Mouse (Mus musculus) embryo, embryonic 10 days (tissue): ENCODE measurements around the gene Ocm.
A peak's percentile ranks its signal among the peaks of the same experiment; 100 is the strongest.
"Not testable (repeated sequence)": the region's sequence is repeated elsewhere in the genome, so short reads cannot be mapped to it uniquely, and the experiment has no call there.

Source experiments
- DNase-seq: peaks from one replicate; pipeline ENCODE4 v3.0.0-alpha.2; 2015; ENCODE audit warnings: low spot score

Gene Ocm

DNA sequence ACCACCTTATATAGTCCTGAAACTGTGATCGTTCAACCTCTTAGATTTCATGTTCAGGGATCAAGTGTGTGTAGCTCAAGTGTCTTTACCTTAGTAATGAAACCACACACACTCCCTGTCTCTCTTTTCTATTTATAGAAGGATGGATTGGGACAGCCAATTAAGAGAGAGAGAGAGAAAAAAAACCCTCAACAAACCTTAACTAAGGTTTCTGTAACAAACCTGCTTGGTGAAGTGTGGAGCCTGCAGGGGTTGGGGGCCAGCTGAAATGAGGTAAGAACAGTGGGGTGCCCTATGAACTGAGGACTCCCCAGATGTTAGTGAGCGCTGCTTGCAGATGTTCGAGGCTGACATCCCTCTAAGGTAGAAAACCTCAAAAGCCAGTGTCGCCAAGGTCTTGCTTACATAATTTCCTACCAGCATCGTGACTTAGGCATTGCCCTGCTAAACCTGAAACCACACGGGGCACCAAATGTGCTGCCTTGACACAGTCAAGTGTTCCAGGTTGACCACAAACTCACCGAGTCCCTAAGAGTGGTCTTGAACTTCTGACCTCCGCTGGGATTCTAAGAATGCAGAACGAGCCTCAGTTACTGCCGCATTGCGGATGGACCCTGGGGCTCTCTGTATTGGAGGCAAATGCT is at the start of gene Ocm:
Ocm (minus strand) TSS at position 51 of the 644 bp plus-strand sequence.
- no peak for DNase-seq

DNA sequence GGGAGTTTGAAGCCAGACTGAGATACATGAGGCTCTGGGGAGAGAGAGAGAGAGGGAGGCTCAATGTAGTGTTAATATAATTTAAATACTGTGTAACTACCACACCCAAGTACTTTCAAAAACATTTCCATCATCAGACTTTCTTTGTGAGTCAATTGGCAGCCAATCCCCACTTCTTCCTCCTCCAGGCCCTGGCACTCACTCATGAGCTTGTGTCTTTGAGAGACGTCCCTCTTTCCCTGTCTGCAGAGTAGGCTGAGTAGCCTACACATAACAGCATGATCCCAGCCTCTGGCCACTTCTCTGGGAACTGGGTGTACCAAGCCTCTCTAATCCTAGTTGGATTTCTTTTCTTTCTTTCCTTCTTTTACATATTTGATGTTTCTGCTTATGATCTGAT is 44.8 kb upstream of the Ocm start:
- no peak for DNase-seq

DNA sequence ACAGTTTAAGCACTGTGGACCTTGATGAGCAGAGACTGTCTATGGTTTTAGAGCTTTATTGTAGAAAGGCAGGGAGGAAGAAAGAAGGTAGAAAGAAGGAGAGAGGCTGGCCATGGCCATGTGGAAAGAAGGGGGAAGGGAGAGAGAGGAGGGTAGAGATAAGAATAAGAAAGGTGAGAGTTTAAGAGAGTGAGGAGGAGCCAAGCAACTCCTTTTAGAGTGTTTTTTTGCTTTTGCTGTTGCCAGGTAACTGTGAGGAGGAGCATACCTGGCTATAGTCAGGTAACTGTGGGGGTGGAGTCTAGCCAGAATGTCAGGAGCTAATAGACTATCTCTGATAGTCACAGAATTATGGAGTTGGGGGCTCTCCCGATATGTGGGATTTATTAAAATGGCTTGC is 43.6 kb upstream of the Ocm start:
- DNase-seq, result no peak

DNA sequence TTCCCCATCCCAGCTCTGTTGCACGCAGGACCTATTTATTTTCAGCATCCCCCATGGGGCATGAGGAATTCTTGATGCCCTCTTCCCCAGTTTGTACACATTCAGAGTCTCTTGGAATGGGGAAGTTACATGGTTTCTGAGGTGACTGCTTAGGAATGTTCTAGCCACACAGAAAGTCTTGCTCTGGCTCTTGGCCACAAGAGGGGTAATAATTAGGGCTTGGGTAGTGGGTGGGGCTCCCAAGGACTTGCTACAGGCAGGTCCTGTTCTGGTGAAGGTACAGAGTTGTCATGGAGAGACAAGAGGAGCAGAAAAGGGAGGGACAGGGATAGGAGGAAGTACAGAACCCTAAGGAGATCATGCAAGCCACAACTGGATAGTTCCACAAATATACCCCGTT is 39.6 kb upstream of the Ocm start:
- no peak for DNase-seq

DNA sequence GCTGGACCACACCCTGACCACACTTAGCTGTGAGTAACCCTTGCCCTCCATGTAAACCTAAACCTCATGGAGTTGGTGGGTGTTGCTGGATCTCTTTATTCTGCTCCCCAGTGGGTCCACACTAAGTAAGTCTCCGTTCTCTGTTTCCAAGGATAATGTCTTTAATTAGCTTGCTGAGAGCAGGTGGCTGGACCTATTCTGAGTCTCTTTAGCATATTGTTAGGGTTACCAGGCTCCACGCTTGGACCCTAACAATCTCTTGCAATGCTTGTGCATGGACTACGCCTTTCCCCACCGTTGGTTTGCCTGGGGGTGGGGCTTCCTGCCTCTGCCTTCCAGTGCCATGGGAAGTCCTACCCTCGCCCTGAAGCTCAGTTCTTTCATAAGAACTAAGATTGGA is 37.6 kb upstream of the Ocm start:
- no peak for DNase-seq

DNA sequence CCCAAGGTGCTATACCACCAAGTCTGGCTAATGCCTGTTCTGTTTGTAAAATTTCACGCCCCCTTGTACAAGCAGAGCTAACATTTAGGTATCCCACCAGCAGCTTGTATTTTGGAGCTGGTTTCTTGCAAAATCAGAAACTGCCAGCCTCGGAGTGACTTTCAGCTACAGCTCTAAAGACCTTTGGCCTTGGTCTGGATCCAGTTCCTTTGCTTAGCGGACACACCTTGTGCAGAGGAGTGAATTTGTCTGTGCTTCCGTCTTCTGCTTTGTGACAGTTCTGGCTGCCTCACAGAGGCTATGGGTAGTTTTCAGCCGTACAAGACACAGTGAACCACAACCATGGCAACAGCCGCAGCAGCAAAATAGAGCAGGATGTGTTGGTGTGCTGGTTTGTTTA is 27.9 kb upstream of the Ocm start:
- DNase-seq, result no peak

DNA sequence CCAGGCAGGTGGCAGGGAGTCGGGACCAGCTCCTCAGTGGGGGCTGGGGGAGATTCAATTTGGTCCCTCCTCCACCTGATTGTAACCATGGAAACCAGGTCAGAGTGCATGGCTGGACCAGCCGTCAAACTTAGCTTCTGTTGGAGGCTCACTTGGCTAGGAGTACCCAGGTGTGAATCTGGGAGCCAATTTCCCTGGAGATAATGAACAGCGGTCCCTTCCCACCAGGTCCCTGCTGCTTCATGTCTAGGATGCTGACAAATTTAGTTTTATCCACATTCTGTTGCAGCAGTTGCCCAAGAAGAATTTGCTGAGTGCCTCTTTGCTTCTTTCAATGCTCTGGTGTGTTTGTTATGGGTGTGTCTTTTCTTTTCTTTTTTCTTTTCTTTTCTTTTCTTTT is 27.0 kb upstream of the Ocm start:
- no peak for DNase-seq

DNA sequence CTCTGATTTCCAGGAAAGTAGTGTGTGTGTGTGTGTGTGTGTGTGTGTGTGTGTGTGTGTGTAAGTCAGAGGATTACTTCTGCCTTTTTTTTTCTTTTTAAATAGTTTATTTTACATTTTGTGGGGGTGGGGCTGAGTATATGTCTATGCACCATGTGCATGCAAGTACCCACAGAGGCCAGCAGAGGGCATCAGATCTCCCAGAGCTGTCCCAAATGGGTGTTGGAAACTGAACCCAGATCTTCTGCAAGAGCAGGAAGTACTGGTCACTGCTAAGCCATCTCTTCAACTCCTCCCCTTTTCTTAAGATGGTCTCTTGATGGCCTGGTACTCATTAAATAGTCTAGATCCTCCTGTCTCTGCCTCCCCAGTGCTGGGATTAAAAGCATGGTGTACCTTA is 24.8 kb upstream of the Ocm start:
- DNase-seq, result no peak

DNA sequence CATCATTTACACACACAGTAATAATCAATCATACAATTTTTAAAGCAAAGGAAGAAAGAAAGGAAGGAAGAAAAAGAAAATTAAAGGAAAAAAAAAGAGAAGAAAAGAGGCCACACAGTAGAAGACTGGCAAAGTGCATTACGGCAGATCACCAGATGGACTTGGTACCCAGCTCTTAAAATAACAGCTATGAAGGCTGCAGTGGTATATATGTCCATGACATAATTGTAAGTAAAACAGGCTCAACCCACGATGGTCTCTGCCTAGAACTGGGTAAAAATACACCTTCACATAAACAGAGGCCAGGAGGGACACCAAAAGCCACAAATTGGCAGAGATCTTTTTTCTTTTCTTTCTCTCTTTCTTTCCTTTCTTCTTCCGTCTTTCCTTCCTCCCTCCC is 23.4 kb upstream of the Ocm start:
- no peak for DNase-seq

DNA sequence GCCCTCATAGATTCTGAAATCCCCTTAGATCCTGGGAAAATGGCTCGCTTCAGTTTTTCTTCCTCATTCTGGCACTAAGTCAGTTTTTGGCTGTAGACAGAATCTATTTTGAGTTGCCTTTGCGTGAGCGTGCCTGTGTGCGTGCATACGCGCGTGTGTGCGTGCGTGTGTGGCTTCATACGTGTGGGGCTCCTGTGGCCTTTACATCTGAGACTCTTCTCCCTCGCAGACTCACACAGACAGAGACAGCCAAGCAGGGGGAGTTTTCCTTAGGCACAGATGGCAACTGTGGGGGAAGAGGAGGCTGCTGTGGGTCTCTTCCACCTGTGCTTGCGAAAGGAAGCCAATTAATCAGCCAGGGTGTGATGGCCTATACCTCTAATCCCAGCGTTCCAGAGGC is 20.9 kb upstream of the Ocm start:
- DNase-seq, result no peak

DNA sequence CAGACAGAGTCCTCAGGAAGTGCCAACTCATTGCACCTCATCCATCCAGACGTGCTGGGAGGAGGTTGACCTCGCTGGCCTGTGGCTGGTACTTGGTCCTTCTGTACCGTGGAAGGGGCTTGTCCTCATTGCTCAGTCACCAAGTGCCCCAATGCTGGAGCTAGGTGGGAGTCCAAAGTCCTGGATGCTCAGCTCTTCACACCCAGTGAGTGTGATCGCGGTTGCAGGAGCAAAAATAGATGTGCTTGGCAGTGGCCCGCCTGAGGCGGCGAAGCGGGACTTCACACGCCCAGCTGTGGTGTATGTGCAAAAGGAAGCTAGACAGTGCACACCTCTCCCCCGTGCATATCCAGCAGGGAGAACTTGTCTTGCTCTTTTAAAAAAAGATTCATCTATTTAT is 16.7 kb upstream of the Ocm start:
- no peak for DNase-seq

DNA sequence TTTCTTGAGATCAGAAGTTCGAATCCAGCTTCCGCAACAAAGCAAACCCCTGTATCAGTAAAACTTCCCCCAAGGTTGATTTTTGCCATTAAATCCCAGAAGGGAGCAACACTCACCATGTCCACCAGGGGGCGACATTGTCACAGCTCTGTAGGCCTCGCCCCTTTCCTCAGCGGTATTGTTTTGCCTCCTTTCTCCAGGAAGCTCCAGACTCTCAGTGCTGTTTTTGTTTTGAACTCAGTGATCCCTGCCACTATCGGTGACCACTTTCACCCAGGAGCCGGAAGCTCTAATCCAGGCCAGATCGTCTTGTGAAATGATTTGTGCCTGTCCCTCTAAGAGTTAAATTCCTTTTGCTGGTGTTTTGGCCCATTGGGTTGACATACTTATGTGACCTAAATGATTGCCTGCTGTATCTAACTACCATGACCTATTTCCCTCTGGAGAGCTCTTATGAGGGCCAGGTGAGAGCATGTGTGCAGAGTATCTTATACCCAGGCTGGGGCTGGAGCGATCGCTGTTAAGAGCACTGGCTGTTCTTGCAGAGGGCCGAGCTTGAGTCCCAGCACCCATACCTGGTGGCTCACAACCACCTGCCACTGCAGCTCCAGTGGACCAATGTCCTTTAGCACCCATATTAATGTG is 14.4 kb upstream of the Ocm start:
- peak; percentile 88 for DNase-seq

DNA sequence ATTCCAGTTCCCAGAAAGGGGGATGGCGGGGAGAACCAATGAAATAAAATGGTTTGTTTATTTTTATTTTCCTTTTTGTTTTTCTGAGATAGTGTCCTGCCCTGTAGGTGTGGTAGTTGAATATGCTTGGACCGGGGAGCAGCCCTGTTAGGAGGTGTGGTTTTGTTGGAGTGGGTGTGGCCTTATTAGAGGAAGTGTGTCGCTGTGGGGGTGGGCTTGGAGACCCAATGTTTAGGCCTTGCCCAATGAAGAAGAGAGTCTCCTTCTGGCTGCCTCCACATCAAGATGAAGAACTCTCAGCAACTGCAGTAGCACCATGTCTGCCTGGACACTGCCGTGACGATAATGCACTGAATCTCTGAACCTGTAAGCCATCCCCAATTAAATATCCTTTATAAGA is 13.4 kb upstream of the Ocm start:
- no peak for DNase-seq

DNA sequence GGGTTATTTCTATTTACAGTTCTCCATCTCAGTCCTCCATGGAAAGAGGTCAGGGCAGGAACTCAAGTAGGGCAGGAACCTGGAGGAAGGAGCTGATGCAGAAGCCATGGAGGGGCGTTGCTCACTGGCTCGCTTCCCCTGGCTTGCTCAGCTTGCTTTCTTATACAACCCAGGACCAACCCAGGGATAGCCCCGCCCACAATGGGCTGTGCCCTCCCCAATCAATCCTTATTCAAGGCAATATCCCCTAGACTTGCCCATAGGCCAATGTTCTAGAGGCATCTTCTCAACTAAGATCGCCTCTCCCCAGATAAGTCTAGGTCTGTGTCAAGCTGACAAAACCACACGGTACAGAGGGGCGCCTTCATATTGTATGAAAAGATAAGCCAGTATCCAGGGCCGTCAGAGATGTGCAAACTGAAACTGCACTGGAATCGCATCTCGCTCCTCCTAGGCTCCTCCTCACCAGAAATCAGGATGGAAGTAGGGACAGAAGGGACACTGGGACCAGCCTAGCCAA is 12.7 kb upstream of the Ocm start:
- no peak for DNase-seq

DNA sequence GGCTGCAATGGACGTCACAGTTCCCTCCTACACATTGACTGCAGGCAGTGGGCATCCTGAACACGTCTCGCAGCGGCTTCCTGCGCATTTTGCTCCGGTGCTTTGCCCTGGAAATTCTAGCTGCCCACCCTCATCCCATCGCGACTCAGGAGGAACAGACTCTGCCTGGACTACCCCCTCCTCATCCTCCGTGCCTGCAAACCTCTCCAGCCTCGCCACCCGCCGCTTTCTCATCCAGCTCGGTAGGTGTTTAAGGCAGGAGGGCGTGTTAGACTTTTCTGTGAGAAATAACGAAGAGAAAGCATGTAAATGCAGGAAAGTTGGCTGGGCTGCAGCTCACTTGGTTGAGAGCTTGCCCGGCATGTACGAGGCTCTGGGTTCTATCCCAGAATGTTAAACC is 10.5 kb upstream of the Ocm start:
- DNase-seq, result no peak

DNA sequence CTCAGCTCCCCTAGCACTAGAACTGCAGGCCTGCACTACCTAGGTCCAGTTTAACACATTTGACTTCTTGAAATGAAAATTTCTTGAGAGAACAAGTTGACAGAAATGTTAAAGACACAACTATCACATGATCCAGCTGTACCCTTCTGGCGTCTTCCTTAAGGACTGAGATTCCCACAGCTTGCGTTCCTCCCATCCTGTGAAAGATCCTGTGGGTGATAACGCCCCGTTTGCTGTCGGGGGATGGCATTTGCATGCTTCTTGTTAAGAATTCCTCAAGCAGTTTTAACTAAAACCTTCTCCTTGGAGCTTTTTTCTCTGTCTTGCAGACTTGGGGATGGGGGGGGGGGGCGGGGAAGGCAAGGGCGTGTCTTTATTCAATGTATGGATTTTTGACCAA is 8.1 kb upstream of the Ocm start:
- DNase-seq, result no peak

DNA sequence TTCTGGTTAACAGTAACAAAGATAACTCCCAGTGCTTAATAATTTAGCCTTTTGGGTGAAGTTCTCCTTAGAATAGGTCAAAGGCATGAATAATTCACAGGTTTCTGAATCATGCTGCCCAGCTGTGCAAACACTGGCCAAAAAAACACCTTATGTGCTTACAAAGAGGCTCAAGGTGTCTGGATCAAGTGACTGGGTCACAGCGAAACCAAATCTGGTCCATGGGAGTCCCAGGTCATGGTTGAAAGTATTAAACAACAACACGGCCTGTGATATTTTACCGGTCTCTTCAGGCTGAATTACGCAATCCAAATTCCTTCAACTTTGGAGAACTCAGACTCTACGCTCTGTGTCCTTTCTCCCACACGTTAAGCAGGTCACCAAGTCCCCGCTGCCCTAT is 6.0 kb upstream of the Ocm start:
- DNase-seq, result no peak

DNA sequence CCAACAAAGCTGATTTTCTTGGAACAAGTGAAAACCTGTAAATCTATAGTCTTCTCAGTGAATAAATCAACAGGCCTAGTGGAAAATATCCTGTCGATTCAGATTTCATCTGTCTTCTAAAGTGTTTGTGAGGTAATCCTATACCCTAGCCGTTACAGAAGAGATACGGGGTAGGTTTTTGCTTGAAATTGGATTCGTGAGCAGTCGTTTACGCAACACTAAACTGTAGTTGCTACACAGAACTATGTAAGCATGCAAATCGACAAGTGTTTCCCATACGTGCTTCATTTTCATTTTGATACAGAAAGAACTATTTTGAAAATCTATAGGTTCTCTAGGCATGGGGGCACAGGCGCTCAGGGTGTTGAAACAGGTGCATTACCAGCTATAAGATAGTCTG is 10.6 kb downstream of the Ocm start:
- DNase-seq, result no peak

DNA sequence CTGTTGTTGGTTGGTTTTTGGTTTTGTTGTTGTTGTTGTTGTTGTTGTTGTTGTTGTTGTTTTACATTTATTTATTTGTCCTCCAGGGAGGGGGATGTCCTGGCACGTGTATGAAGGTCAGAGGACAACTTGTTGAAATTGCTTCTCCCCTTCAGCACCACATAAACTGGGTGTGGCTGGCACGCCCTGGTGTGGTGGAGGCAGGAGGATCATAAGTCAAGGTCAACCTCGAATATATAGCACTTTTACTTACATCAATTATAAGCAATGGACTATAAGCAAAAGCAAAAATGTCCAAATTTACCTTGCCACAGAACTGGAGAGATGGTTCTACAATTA is 11.2 kb downstream of the Ocm start:
- no peak for DNase-seq

DNA sequence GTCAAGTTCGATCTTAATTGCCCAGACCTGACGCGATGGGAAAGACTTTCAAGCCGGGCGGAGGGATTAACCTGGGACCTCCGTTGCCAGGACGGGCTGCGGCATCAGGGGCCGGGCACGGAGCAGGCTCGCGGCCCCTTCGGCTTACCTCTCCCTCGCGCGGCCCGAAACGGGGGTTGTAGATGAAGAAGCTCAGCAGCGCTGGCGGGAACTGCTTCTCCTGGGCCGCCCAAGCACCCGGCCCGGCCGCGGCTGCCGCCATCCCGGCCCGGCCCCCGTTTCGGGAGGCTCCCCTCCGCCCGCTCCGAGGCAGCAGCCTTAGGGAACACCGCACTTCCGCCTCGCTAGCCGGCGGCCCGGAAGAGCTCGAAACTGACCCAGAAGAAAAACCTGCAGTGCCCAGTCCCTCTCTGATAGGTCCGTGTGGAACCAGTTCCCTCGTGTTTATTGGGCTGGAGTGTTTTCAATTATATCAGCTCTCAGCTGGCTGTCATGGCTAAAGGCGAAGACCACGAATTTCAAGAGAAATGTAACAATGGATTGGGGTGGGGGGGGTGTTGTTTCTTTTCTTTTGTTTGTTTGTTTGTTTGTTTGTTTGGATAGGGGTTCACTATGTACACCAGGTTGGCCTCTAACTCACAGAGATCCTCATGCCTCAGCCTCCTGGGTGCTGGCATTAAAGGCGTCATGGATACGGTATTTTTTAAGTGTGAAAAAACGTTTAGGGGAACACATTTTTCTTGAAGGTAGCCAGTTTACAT is 11.7 kb downstream of the Ocm start, which contains the start of gene Ccz1:
Ccz1 (minus strand) TSS at position 327 of the 761 bp plus-strand sequence.
- peak; percentile 91 for DNase-seq

DNA sequence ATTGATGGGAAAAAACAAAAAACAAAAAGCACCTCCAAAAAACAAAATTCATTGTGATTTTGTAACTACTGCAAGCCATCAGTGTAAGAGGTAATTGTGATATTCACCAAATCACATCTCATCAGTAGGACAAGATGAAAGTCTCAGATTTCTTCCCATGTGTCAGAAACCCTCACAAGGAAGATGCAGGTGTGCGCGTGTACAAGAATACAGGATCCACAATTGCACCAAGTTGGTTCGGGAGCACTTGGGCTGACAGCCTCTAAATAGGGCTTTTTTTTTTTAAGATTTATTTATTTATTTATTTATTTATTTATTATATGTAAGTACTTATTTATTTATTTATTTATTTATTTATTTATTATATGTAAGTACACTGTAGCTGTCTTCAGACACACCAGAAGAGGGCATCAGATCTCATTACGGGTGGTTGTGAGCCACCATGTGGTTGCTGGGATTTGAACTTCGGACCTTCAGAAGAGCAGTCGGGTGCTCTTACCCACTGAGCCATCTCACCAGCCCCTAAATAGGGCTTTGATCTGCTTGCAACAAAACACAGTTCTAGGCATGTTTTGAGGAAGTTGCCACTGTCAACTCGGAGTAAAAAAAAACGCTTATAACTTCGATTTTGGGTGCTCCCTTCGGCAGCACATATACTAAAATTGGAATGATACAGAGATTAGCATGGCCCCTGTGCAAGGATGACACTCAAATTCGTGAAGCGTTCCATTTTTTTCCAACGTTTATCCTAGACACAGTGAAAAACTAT is 12.9 kb downstream of the Ocm start:
- not testable (repeated sequence) for DNase-seq

DNA sequence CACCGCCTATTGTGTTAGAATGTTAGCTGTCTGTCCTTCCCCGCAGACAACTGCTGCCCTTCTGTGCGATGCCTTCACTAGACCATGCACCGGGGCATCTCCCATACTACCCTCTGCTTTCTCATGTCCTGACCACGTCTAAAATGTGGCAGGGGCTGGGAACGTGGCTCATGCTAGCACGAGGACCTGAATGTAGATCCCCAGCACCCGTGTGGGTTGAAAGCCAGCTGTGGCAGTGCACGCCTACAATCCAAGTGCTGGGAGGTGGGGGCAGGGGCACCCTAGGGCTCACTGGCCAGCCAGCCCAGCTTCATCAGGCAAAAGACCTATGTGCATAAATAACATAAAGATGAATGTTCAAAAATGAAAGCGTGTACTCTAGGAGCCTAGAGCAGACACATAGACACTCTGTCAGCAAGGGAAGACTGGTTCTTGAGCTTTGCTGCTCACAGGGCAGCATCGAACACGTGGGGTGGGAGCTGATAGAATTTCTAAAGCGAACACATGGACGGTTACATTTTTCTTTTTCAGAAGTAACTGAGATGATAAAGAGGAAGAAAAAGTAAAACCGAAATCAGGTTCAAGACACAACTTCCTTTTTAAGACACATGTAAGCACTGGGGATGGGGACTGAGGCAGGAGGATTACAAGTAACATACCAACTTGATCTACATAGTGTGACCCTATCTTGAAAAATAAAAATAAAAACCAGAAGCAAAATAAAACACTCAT is 23.8 kb downstream of the Ocm start:
- no peak for DNase-seq
